Mouse (Mus musculus) duodenum, adult 2 months (tissue): Measurements from ENCODE around the gene Neil3. TPM values are rescaled to one million over a fixed set of nuclear protein-coding genes. Genes with fewer than 3 reads are reported as not detected.

Experiments
- polyA plus RNA-seq: library from polyadenylated mRNA; depleted of rRNA; stranded (reverse); fragments of >200 nt; gene quantifications from 2 replicates; pipeline ENCODE4 v1.2.3, GENCODE M21; 2012; ENCODE audit warnings: low replicate concordance; rRNA removed

Gene Neil3
- polyA plus RNA-seq, result 0.43 and 0.67 TPM in 2 replicates

GRCm38 (mm10) chr8:53638495-53639171 is at the start of gene Neil3:
Neil3 (minus strand) TSS chr8:53639065.

Other genes with a start within 250 kb of the Neil3 start
- 1.6 and 1.9 TPM in 2 replicates for gene Aga, start 127.3 kb downstream of the Neil3 start, polyA plus RNA-seq